Mouse (Mus musculus): ENCODE measurements around the gene Nkain1.

DNA sequence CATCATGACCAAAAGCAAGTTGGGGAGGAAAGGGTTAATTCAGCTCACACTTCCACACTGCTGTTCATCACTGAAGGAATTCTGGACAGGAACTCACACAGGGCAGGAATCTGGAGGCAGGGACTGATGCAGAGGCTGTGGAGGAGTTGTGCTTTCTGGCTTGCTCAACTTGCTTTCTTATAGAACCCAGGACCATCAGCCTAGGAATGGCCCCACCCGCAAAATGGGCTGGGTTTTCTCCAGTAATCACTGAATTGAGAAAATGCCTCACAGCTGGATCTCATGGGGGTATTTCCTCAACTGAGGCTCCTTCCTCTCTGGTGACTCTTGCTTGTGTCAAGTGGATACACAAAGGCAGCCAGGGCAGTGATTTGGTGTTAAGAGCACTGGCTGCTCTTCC lies 48.9 kb downstream of the Nkain1 start:
- TF ChIP-seq CTCF (IDR thresholded peaks at IDR 0.05; ENCODE audit: borderline replicate concordance, insufficient read depth, low read depth, low read length), result no peak
- no peak for TF ChIP-seq POLR2A (IDR thresholded peaks at IDR 0.05; ENCODE audit: borderline replicate concordance, insufficient read depth, low read length)
